Mouse (Mus musculus) E14TG2a.4 (cell line): Measurements from ENCODE around the gene Kif26b.

Source experiments
- CTCF ChIP-seq: conservative IDR thresholded peaks from 2 replicates; pipeline ENCODE4 v1.5.1; 2014; ENCODE audit warnings: low read length
- NANOG ChIP-seq: IDR thresholded peaks from 2 replicates; pipeline ENCODE4 v1.6.1; 2014; ENCODE audit warnings: borderline replicate concordance, low read length, mixed read lengths
- POU5F1 ChIP-seq: IDR thresholded peaks from 2 replicates; pipeline ENCODE4 v1.6.1; 2014; ENCODE audit warnings: low read length, borderline replicate concordance

GRCm38 (mm10) chr1:178563834-178564233 lies 34.9 kb downstream of the Kif26b start:
- TF ChIP-seq CTCF (no peak), NANOG (no peak), POU5F1 (no peak)
